8 mouse cellular contexts compared by ENCODE assay signal in the genomic region with DNA sequence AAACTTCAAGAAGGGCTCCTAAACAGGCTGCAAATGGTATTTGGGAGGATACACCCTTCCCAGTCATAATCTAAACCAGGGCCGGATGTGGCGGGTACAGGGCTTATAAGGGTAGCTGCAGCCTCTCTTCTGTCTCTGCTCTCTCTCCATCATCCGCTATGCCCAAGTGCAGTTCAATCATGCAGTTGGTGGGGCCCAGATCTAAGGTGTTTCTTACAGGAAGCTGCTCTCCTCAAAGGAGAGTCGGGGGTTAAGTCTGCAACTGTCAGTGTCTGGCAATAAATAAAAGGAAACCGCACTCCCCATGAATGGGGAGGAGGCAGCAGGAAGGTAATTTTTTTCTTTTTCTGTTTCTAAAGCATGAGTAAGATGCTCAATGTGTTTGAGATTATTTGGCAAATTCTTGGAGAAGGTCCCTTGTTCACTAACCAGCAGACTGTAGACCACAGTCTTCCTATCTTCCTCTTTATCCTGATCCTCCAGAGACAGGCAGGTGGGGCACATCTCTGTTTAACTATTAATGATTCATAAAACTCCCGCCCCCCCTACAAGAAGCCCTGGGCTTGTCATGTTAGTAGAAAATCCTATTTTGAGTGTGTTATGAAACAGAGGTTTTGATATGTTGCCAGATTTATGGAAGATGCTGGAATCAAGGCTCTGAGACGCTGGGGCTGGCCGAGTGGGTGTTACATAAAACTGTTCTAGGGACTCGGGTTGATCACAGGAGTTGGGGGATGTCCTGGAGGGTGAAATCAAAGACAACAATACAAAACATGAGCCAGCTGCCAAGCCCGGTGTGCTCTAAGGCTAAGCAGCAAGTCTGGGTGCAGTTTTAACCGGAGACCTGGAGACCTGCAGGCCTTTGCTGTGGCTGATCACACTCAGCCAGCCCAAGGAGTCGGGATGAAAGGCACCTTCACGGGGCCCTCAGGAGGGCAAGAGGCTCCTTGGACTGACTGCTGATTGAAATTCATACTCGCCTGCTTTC.
DNase-seq lines count a peak whose midpoint lies in the region; ATAC-seq lines count a peak whose summit lies in the region.

No protein-coding gene starts in this region.

- peak; percentile 96 for DNase-seq in heart, adult 11 months
- no peak for DNase-seq in heart, postnatal 4 days
- DNase-seq in NIH3T3 (ENCODE audit: low read depth): peak; percentile 81
- peak; percentile 65 to 75 for DNase-seq in heart, adult 9 months (ENCODE audit: low spot score in 2 of 2)
- DNase-seq in kidney, adult 8-10 months: peak; percentile 70 to 79
- peak; percentile 76 to 87 for DNase-seq in thymus, postnatal 10 days (ENCODE audit: low spot score in 2 of 2)

- ATAC-seq in megakaryocyte, adult 5-6 weeks (ENCODE audit: poor library complexity, severe bottlenecking): peak; percentile 10
- no peak for ATAC-seq in frontal cortex, adult (ENCODE audit: low TSS enrichment)
